Mouse (Mus musculus): Measurements from ENCODE around the gene Tph1.
A peak's percentile ranks its signal among the peaks of the same experiment; 100 is the strongest.

- TF ChIP-seq TAL1 (conservative IDR thresholded peaks at IDR 0.05; ENCODE audit: low read depth, low read length) = peak; percentile 58
- no peak for TF ChIP-seq CTCF (IDR thresholded peaks at IDR 0.05; ENCODE audit: low read depth, low read length)
- TF ChIP-seq GATA1 (IDR thresholded peaks at IDR 0.05; ENCODE audit: borderline replicate concordance, low read length) = no peak
- TF ChIP-seq GATA2 (IDR thresholded peaks at IDR 0.05; ENCODE audit: borderline replicate concordance, low read depth, low read length) = no peak
- no peak for TF ChIP-seq POLR2AphosphoS5 (IDR thresholded peaks at IDR 0.05; ENCODE audit: insufficient replicate concordance, low read depth, low read length)
These were observed 3.5 kb upstream of the Tph1 start for GRCm38 (mm10) chr7:46675886-46676285.

All from G1E (cell line).